Mouse (Mus musculus) liver, embryonic 16.5 days (tissue): ENCODE measurements around the gene Set. TPM values are rescaled to one million over a fixed set of nuclear protein-coding genes. Genes with fewer than 3 reads are reported as not detected.
A peak's percentile ranks its signal among the peaks of the same experiment; 100 is the strongest.

ENCODE experiments used
- ATAC-seq: fragments of 200-750 bp; cut with Nextera tagmentation; 2 replicates; pipeline ENCODE4 v1.8.0; 2017; ENCODE audit warnings: low read depth, mild to moderate bottlenecking, moderate number of reproducible peaks, moderate library complexity
- H3K27ac ChIP-seq: fragments of 300-500 bp; sonication (generic); 2 replicates; pipeline ENCODE4 v1.5.1; 2014; ENCODE audit warnings: mild to moderate bottlenecking, low read length
- H3K27me3 ChIP-seq: fragments of 300-500 bp; sonication (generic); 2 replicates; pipeline ENCODE4 v1.6.1; 2014; ENCODE audit warnings: low read depth, low read length, mixed read lengths; ENCODE audit not compliant: control insufficient read depth, insufficient read depth
- H3K36me3 ChIP-seq: fragments of 300-500 bp; sonication (generic); 2 replicates; pipeline ENCODE4 v1.6.1; 2014; ENCODE audit warnings: mild to moderate bottlenecking; ENCODE audit not compliant: control insufficient read depth, insufficient read depth
- H3K4me1 ChIP-seq: fragments of 300-500 bp; sonication (generic); 2 replicates; pipeline ENCODE4 v1.6.1; 2014; ENCODE audit warnings: low read depth, low read length, mixed read lengths; ENCODE audit not compliant: control insufficient read depth
- H3K4me2 ChIP-seq: fragments of 300-500 bp; sonication (generic); 2 replicates; pipeline ENCODE4 v1.6.1; 2014; ENCODE audit warnings: low read depth, low read length, mixed read lengths
- H3K4me3 ChIP-seq: fragments of 300-500 bp; sonication (generic); 2 replicates; pipeline ENCODE4 v1.5.1; 2014; ENCODE audit warnings: low read depth, mild to moderate bottlenecking, low read length
- H3K9ac ChIP-seq: fragments of 300-500 bp; sonication (generic); 2 replicates; pipeline ENCODE4 v1.6.1; 2014; ENCODE audit warnings: low read depth, low read length
- H3K9me3 ChIP-seq: fragments of 300-500 bp; sonication (generic); replicated peaks from 2 replicates; pipeline ENCODE4 v1.6.1; 2016; ENCODE audit warnings: low read length; ENCODE audit not compliant: control insufficient read depth
- WGBS: fragments of 180-500 bp; shearing (Covaris S2); extraction: QIAGEN DNeasy Blood & Tissue Kit; methylation state at CpG from one replicate; pipeline ENCODE4 v1.1.7; 2014; ENCODE audit not compliant: insufficient replicate concordance; 5-methylcytosine and 5-hydroxymethylcytosine counted together
- polyA plus RNA-seq: library from polyadenylated mRNA; unstranded; fragments of >200 nt; fragmentation: Nextera tagmentation; extraction: Ambion mirVana; gene quantifications from 2 replicates; pipeline ENCODE4 v1.2.1, GENCODE M21; 2015

Gene Set
- polyA plus RNA-seq, 1 experiment from 2014 or later: 117 TPM

DNA sequence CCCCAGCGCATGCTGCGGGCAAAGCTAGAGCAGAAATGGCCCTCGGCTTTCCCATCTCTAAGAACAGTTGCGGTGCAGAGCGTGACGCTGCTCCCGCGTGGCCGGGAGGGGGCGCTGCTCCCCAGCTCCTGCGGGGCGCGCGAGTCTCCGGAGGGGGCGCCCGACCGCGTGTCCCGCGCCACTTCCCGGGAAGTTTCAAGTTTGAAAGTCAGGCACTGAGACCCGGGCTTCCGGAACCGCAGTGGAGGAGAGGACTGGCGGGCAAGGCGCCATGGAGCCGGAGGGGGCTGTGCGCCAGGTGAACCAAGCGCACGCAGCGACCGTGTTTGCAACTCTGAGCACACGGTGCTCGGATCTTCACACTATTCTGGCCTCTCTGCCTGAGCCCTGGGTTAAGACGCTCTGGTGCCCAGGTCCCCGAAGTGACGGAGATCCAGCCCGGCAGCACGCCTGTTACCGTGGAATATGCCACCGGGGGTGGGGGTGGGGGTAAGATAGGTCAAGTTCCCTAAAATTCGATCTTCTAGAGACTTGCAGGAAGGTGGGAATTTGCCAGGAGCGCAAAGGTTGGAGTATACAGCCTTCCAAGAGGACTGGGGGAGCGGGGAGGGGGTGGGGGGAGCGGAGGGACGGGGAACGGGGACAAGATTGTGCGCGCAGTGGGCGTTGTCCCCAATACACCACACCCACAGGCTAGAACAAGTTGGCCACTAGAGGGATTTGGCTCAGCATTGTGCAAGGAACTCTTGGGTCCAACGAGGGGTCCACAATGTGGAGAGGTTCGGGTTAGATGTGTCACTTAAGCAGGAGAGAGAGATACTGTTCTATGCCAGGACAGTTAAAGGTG, 20.5 kb downstream of the Set start, which contains the start of gene Pkn3:
Gene Pkn3 (plus strand): TSS at position 183 of the 847 bp plus-strand sequence.
- Histone ChIP-seq H3K36me3 (no peaks in the 10 kb centered on the region; the same call in none of the 2 replicates), H3K27ac (peak within 1 kb of the TSS; percentile 66), H3K4me1 (peaks cover 16% of the 10 kb centered on the region), H3K9me3 (no peaks in the 10 kb centered on the region), H3K9ac (peak within 1 kb of the TSS; percentile 71), H3K27me3 (no peaks in the 10 kb centered on the region), H3K4me2 (peak within 1 kb of the TSS; percentile 98), H3K4me3 (peak within 1 kb of the TSS; percentile 72)
- peak; percentile 75 for ATAC-seq
- WGBS: under 1% methylated on average over 53 of the region's 53 CpGs

DNA sequence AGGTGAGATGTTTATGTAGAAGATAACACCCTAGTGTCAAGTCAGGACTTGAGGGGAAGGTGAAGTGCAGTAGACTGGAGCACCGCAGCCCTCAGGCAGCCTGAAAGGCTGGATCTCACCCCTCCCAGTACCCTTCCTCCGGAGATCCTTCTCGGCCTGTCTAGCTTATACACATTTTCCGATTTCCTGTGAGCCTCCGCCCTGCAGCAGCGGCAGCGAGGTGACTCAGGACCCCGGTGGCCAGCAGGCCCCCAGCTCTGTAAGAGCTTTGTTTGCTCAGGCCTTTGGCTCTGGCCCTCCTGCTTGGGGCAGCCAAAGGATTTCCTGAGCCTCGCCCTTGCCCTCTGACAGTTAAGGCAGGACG, 21.2 kb downstream of the Set start:
- ATAC-seq: peak; percentile 5; the same call in 1 of the 2 replicates
- H3K36me3 ChIP-seq: no peaks in the 10 kb centered on the region
- WGBS: 6% methylated on average over 10 of the region's 10 CpGs
- H3K27ac ChIP-seq: no peak overlapping the region
- no peak overlapping the region for H3K9ac ChIP-seq
- H3K27me3 ChIP-seq: no peaks in the 10 kb centered on the region
- peak overlapping the region; percentile 98 for H3K4me2 ChIP-seq
- H3K4me3 ChIP-seq: peak overlapping the region; percentile 72
- H3K4me1 ChIP-seq: peaks cover 16% of the 10 kb centered on the region
- no peaks in the 10 kb centered on the region for H3K9me3 ChIP-seq

DNA sequence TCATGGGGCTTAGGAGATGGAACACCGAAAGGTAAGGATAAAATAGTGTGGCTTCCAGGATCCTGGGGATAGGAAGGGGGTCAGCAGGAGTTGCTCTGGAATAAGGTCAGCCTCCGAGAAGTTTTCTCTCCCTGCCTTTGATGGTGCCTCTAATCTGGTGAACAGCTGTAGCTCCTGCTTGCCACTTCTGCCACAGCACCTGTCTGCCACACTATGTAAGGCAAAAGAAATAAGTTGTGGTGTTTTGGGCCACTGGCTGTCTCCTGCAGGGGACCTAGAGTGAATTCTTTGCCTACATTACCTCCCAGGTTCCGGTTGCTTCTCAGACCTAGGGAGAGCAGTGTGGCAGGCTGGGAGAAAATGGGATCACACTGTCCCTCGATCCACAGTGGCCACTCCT, 21.6 kb downstream of the Set start:
- H3K9ac ChIP-seq: no peak overlapping the region
- no peak overlapping the region for H3K27ac ChIP-seq

DNA sequence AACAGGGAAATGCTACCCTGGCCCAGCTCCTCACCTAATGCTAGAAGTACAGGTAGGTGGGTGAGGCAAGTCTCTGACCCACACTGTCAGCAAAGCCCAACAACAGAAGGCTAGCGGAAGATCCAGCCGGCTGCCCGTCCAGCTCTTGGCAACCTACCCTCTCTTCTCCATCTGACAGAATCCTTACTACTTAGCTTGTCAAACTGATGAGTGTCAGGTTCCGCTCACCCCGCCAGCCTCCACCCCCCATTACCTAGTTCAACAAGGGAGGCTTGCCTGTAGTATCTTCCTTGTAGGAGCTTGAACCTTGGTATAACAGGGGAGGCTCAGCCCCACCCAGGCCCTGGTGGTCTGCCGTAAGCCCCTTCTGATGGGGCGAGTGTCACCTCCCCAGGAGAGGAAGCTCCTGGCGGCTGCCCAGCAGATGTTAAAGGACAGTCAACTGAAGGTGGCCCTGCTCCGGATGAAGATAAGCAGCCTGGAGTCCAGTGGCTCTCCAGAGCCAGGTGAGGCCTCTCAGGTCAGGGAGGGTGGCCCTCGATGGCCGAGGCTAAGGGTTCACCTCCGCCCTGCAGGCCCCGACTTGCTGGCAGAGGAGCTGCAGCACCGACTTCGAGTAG, 23.1 kb downstream of the Set start:
- WGBS: 75% methylated on average over 15 of the region's 15 CpGs
- H3K27me3 ChIP-seq: no peaks in the 10 kb centered on the region
- no peak overlapping the region for H3K27ac ChIP-seq
- H3K36me3 ChIP-seq: no peaks in the 10 kb centered on the region
- no peak overlapping the region for H3K4me2 ChIP-seq
- peaks cover 16% of the 10 kb centered on the region for H3K4me1 ChIP-seq
- H3K9ac ChIP-seq: no peak overlapping the region
- H3K9me3 ChIP-seq: no peaks in the 10 kb centered on the region
- ATAC-seq: no peak
- H3K4me3 ChIP-seq: no peak overlapping the region

More for the DNA sequence above, 21.6 kb downstream of the Set start:
- Histone ChIP-seq H3K4me1 (peaks cover 16% of the 10 kb centered on the region), H3K4me3 (no peak overlapping the region; the same call in 1 of the 2 replicates), H3K9me3 (no peaks in the 10 kb centered on the region), H3K36me3 (no peaks in the 10 kb centered on the region), H3K27me3 (no peaks in the 10 kb centered on the region), H3K4me2 (peak overlapping the region; percentile 98; the same call in 1 of the 2 replicates)
- ATAC-seq: no peak
- WGBS: 68% methylated on average over 4 of the region's 4 CpGs

DNA sequence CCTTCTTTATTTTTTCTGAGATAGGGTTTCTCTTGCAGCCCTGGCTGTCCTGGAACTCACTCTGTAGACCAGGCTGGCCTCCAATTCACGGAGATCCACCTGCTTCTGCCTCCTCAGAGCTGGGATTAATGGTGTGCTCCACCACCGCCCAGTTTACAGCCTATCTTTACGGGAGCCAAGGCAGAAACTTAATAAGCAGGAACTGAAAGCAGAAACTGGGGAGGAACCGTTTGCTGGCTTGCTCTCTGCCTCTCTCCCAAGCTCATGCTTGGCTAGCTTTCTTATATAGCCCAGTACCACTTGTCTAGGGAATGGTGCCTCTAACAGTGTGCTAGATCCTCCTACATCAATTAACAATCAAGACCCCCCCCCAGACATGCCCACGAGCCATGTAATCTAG, 26.9 kb downstream of the Set start:
- H3K9ac ChIP-seq: no peak overlapping the region
- H3K27ac ChIP-seq: no peak overlapping the region
- no peaks in the 10 kb centered on the region; the same call in 1 of the 2 replicates for H3K4me1 ChIP-seq
- no peak overlapping the region for H3K4me3 ChIP-seq
- no peaks in the 10 kb centered on the region for H3K36me3 ChIP-seq
- no peak for ATAC-seq
- no peak overlapping the region for H3K4me2 ChIP-seq
- H3K27me3 ChIP-seq: no peaks in the 10 kb centered on the region
- 56% methylated on average over 5 of the region's 5 CpGs for WGBS
- H3K9me3 ChIP-seq: no peaks in the 10 kb centered on the region

DNA sequence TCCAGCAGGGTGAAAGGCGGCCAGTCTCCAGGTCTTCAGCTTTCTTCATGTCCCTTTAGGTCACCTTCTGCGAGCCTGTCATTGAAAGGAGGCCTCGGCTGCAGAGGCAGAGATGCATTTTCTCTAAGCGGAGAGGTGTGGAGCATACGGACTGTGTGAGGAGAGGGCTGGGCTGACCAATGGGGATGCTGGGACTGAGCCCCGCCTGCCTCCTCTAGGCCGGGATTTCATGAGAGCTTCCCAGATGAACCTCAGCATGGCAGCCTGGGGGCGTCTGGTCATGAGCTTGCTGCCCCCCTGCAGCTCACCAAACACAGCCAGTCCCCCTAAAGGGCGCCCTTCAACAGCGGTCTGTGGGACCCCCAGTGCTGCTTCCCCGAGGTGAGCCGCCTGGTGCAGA, 27.5 kb downstream of the Set start:
- 57% methylated on average over 12 of the region's 12 CpGs for WGBS
- Histone ChIP-seq H3K9ac (no peak overlapping the region), H3K36me3 (no peaks in the 10 kb centered on the region), H3K4me3 (no peak overlapping the region), H3K4me1 (no peaks in the 10 kb centered on the region; the same call in 1 of the 2 replicates), H3K9me3 (no peaks in the 10 kb centered on the region), H3K27ac (no peak overlapping the region), H3K4me2 (no peak overlapping the region), H3K27me3 (no peaks in the 10 kb centered on the region)
- no peak for ATAC-seq

DNA sequence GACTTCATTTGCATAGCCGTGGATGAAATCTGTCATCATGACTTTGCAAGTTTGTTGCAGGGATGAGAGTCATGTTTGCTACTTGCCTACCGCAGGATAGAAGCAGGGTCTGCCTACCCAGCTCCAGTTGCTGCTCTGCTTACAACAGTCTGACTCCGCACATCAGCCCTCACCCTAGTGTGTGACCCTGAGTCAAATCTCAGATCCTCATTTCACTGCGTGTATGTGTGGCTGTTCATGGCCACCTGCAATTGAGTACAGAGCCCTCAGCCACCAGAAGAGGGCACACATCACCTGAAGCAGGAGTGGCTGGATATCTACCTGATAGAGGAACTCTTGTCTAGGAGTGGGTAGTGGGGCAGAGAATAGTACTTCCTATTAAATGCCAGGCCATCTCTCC, 30.1 kb downstream of the Set start:
- ATAC-seq: no peak
- no peak overlapping the region for H3K4me3 ChIP-seq
- H3K36me3 ChIP-seq: no peaks in the 10 kb centered on the region
- H3K27me3 ChIP-seq: no peaks in the 10 kb centered on the region
- H3K4me1 ChIP-seq: peaks cover under 1% of the 10 kb centered on the region
- H3K9me3 ChIP-seq: no peaks in the 10 kb centered on the region
- H3K4me2 ChIP-seq: no peak overlapping the region
- 72% methylated on average over 4 of the region's 4 CpGs for WGBS
- no peak overlapping the region for H3K27ac ChIP-seq
- H3K9ac ChIP-seq: no peak overlapping the region

DNA sequence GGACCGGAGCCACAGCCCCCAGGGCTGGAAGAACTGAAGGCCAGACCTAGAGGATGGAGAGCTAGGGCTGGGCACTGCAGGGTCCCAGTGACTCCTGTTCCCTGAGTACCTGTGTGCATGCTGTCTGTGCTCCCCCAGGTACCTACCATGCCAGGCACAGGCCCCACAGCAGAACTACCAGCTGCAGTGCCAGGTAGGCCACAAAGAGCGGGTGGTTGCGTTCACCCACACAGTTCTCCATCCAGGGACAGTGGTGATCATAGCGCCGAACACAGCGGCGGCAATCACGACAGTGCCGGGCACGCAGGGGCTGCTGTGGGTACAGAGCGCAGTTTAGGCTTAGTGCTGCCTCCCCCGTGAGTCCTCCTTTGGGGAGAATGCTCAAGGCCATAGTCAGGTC, 34.3 kb downstream of the Set start:
- Histone ChIP-seq H3K4me1 (peaks cover 24% of the 10 kb centered on the region), H3K9ac (no peak overlapping the region), H3K27me3 (no peaks in the 10 kb centered on the region), H3K4me3 (no peak overlapping the region), H3K27ac (no peak overlapping the region), H3K4me2 (no peak overlapping the region), H3K36me3 (no peaks in the 10 kb centered on the region), H3K9me3 (no peaks in the 10 kb centered on the region)
- 94% methylated on average over 12 of the region's 12 CpGs for WGBS
- no peak for ATAC-seq
